Comparison of ENCODE assay signal across 21 mouse cellular contexts in the genomic region with DNA sequence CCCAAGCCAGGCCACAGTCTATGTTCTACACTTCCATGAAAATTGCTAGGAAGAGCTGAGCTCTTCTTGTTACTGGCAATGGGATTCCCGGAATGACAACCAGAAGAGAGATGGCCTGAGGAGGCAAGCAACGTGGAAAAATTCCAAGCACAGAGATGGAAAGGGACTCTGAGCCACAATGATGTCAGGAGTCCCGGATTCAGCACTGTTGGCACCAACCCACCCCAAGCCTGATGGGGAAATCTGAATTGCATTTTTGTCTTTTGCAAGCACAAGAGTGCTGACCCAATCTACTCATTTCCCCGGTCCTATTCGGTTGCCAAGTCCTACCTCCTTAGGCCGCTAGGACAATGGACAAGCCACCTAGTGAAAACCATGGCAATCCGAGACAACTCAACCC.
A peak's percentile ranks its signal among the peaks of the same experiment; 100 is the strongest.
DNase-seq lines count a peak whose midpoint lies in the region; ATAC-seq and TF ChIP-seq lines count a peak whose summit lies in the region.
"Had no signal": no experiment of that assay in that cellular context is flagged by ENCODE, and none has a peak within 500 bp of the region (broad histone marks: within the 10 kb centered on the region; RNA-seq: fewer than 3 reads in every experiment).

No protein-coding gene starts in this region.

- H3K9me3 ChIP-seq in hindbrain, postnatal 0 days (ENCODE audit: low read length): no peaks in the 10 kb centered on the region
- H3K9me3 ChIP-seq in hindbrain, embryonic 11.5 days (ENCODE audit: control insufficient read depth, low read length): no peaks in the 10 kb centered on the region
- H3K9me3 ChIP-seq: embryonic facial prominence, embryonic 10.5 days; liver, embryonic 12.5 days; midbrain, embryonic 12.5 days; stomach, embryonic 15.5 days had no signal

- no peak overlapping the region for H3K4me2 ChIP-seq in hindbrain, postnatal 0 days (ENCODE audit: low read depth, low read length)
- H3K4me2 ChIP-seq in hindbrain, embryonic 11.5 days (replicated peaks; ENCODE audit: low read depth, low read length): no peak overlapping the region
- H3K4me2 ChIP-seq: liver, embryonic 12.5 days; midbrain, embryonic 12.5 days; stomach, embryonic 15.5 days had no signal

- no peak overlapping the region for H3K4me3 ChIP-seq in hindbrain, postnatal 0 days (ENCODE audit: low read length)
- no peak overlapping the region for H3K4me3 ChIP-seq in hindbrain, embryonic 11.5 days (ENCODE audit: low read depth, low read length)
- H3K4me3 ChIP-seq: embryonic facial prominence, embryonic 10.5 days; erythroblast, embryonic 14.5 days; liver, embryonic 12.5 days; midbrain, embryonic 12.5 days; stomach, embryonic 15.5 days had no signal

- no peak for TF ChIP-seq CTCF in hindbrain, postnatal 0 days (IDR thresholded peaks at IDR 0.05; ENCODE audit: low read depth)

- H3K9ac ChIP-seq in hindbrain, postnatal 0 days (replicated peaks; ENCODE audit: low read length): no peak overlapping the region
- H3K9ac ChIP-seq in hindbrain, embryonic 11.5 days (ENCODE audit: low read depth, low read length): no peak overlapping the region
- H3K9ac ChIP-seq: forebrain, postnatal 0 days; liver, embryonic 12.5 days; midbrain, embryonic 12.5 days; stomach, embryonic 15.5 days had no signal

- H3K27me3 ChIP-seq in hindbrain, postnatal 0 days (ENCODE audit: insufficient read depth, low read length): no peaks in the 10 kb centered on the region
- no peaks in the 10 kb centered on the region for H3K27me3 ChIP-seq in hindbrain, embryonic 11.5 days (ENCODE audit: control insufficient read depth, insufficient read depth, low read length)
- H3K27me3 ChIP-seq: liver, embryonic 12.5 days; stomach, embryonic 15.5 days had no signal

- H3K4me1 ChIP-seq in hindbrain, postnatal 0 days (ENCODE audit: insufficient read depth, low read length): no peaks in the 10 kb centered on the region
- H3K4me1 ChIP-seq in hindbrain, embryonic 11.5 days (replicated peaks; ENCODE audit: control insufficient read depth, insufficient read depth, low read length): no peaks in the 10 kb centered on the region
- H3K4me1 ChIP-seq: liver, embryonic 12.5 days; stomach, embryonic 15.5 days had no signal

- WGBS in hindbrain, postnatal 0 days: 72% methylated on average over 7 of the region's 7 CpGs
- WGBS in hindbrain, embryonic 11.5 days: 91% methylated on average over 7 of the region's 7 CpGs

- no peak for ATAC-seq in hindbrain, postnatal 0 days
- ATAC-seq in hindbrain, embryonic 11.5 days (ENCODE audit: low FRiP score): no peak
- ATAC-seq: forebrain, postnatal 0 days; liver, embryonic 12.5 days; Patski had no signal

- no peaks in the 10 kb centered on the region for H3K36me3 ChIP-seq in hindbrain, postnatal 0 days (ENCODE audit: insufficient read depth, low read length)
- no peaks in the 10 kb centered on the region for H3K36me3 ChIP-seq in hindbrain, embryonic 11.5 days (ENCODE audit: control insufficient read depth, insufficient read depth, low read length)
- H3K36me3 ChIP-seq: liver, embryonic 12.5 days; midbrain, embryonic 12.5 days; stomach, embryonic 15.5 days had no signal

- H3K27ac ChIP-seq in hindbrain, postnatal 0 days: no peak overlapping the region
- H3K27ac ChIP-seq in hindbrain, embryonic 11.5 days (ENCODE audit: low read depth, low read length): no peak overlapping the region
- H3K27ac ChIP-seq: embryonic facial prominence, embryonic 10.5 days; liver, embryonic 12.5 days; macrophage; midbrain, embryonic 12.5 days; stomach, embryonic 15.5 days had no signal

- DNase-seq in adrenal gland, adult 2 months: peak; percentile 27
- no peak for DNase-seq in adrenal gland, postnatal 4 days (ENCODE audit: low spot score in 2 of 2)
- DNase-seq in hindbrain, postnatal 0 days (ENCODE audit: low spot score): peak; percentile 5
- DNase-seq in hindbrain, embryonic 11.5 days (ENCODE audit: low spot score): no peak
- peak; percentile 29 for DNase-seq in fibroblast of lung, adult 2 months (ENCODE audit: low read depth)
- peak; percentile 30 for DNase-seq in skeletal muscle tissue, adult 2 months (ENCODE audit: low read depth, low spot score)
- DNase-seq in left cerebral cortex, postnatal 25 days (ENCODE audit: low spot score in 2 of 2): no peak
- no peak for DNase-seq in cerebellum, adult 18-20 months
- DNase-seq: cerebellum, postnatal 25 days; forebrain, postnatal 0 days; gastrocnemius, postnatal 10 days; kidney, adult 8-10 months; kidney, postnatal 36 days; right cerebral cortex, postnatal 25 days had no signal

- intact Hi-C loops in left cerebral cortex, postnatal 25 days (cut with DNase I): no loop called here

Comparison
In these comparisons a context has a peak if more than half of its experiments do, and no peak if none do; other contexts are left out.
1. DNase-seq: peak in adrenal gland, adult 2 months (single experiment), hindbrain, postnatal 0 days (single experiment), fibroblast of lung, adult 2 months (single experiment) and skeletal muscle tissue, adult 2 months (single experiment); none in adrenal gland, postnatal 4 days (0 of 2), hindbrain, embryonic 11.5 days (single experiment), left cerebral cortex, postnatal 25 days (0 of 2) and cerebellum, adult 18-20 months (0 of 2).